Mouse (Mus musculus) olfactory bulb, adult 2 months (tissue): Measurements from ENCODE around the gene Spop.

ENCODE experiments used
- CTCF ChIP-seq: fragments of 200-500 bp; IDR thresholded peaks from 2 replicates; pipeline ENCODE4 v1.5.1; 2012; ENCODE audit warnings: low read depth, mild to moderate bottlenecking, low read length, moderate library complexity; ENCODE audit not compliant: insufficient read depth
- POLR2A ChIP-seq: fragments of 200-500 bp; IDR thresholded peaks from 2 replicates; pipeline ENCODE4 v1.6.1; 2012; ENCODE audit warnings: mild to moderate bottlenecking, low read depth, low read length, moderate library complexity; ENCODE audit not compliant: insufficient read depth

DNA sequence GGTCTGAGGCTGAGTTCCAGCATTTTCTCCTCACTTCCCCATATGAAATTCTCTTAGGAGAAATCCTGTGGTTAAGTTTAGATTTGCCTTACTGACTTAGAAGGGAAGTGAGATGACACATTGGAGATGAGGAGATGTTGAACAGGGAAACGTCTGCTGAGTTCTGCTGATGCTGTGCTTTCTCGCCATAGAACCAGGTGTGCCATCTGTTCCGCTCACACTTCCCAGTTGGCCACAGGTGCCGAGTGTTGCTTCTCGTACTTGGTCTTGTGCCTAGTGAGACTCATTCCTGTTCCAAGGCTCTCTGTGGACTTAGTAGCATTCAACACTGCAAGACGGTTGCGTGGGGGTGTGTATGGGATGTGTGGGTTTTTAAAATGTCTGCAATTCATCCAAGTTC, 62.4 kb downstream of the Spop start:
- no peak for TF ChIP-seq CTCF
- no peak for TF ChIP-seq POLR2A
